Mouse (Mus musculus) CH12.LX (cell line): ENCODE measurements around the gene Cadm2. TPM values are rescaled to one million over a fixed set of nuclear protein-coding genes. Genes with fewer than 3 reads are reported as not detected.

ENCODE experiments used
- DNase-seq: peaks from one replicate; pipeline ENCODE4 v3.0.0-alpha.2; 2013; ENCODE audit errors: extremely low read depth
- H3K27ac ChIP-seq: 2 replicates; pipeline ENCODE4 v1.5.1; 2012; ENCODE audit warnings: low read depth, mild to moderate bottlenecking, control low read depth, moderate library complexity; ENCODE audit not compliant: insufficient read depth
- H3K27me3 ChIP-seq: replicated peaks from 2 replicates; pipeline ENCODE3; 2012; ENCODE audit warnings: inconsistent platforms
- H3K36me3 ChIP-seq, 2 experiments: replicated peaks in 1 of 2; 2 replicates each; pipeline versions ENCODE3 to v1.6.1; 2012; ENCODE audit warnings: inconsistent platforms in 1 of 2, low read length in 1 of 2, mild to moderate bottlenecking in 1 of 2, mixed read lengths in 1 of 2, moderate library complexity in 1 of 2; ENCODE audit not compliant: control insufficient read depth in 1 of 2, insufficient read depth in 1 of 2
- H3K4me1 ChIP-seq, 2 experiments: 2 replicates each; pipeline ENCODE4 v1.6.1; 2012; ENCODE audit warnings: inconsistent platforms in 1 of 2, moderate library complexity in 1 of 2; ENCODE audit not compliant: insufficient read depth in 2 of 2, control insufficient read depth in 1 of 2
- H3K4me2 ChIP-seq: 2 replicates; pipeline ENCODE4 v1.6.1; 2012; ENCODE audit warnings: low read depth, mild to moderate bottlenecking, control low read depth; ENCODE audit not compliant: poor library complexity, insufficient read depth, severe bottlenecking
- H3K4me3 ChIP-seq, 3 experiments: fragments of 150-350 bp in 1 of 3; sonication (generic) in 1 of 3; replicated peaks in 1 of 3; 2 replicates each; pipeline versions ENCODE3 to v1.5.1; 2011 to 2012; ENCODE audit warnings: low read depth in 2 of 3, low read length in 2 of 3, mild to moderate bottlenecking in 2 of 3, moderate library complexity in 2 of 3, control low read depth in 1 of 3, improper control_type of control experiment in 1 of 3, inconsistent platforms in 1 of 3, mixed read lengths in 1 of 3; ENCODE audit not compliant: poor library complexity in 1 of 3
- H3K79me2 ChIP-seq: replicated peaks from 2 replicates; pipeline ENCODE4 v1.6.1; 2012; ENCODE audit warnings: mild to moderate bottlenecking, moderate library complexity; ENCODE audit not compliant: control insufficient read depth, poor library complexity, insufficient read depth, severe bottlenecking; ENCODE audit errors: extremely low read depth
- H3K9ac ChIP-seq: 2 replicates; pipeline ENCODE4 v1.6.1; 2012; ENCODE audit warnings: low read depth, mild to moderate bottlenecking, control low read depth, moderate library complexity; ENCODE audit not compliant: insufficient read depth
- H3K9me3 ChIP-seq: replicated peaks from 2 replicates; pipeline ENCODE3; 2012; ENCODE audit warnings: low read length, inconsistent platforms, mixed read lengths
- CHD1 ChIP-seq: IDR thresholded peaks from 2 replicates; pipeline ENCODE4 v1.6.1; 2012; ENCODE audit warnings: low read depth, low read length, improper control_type of control experiment, inconsistent platforms
- CHD2 ChIP-seq: IDR thresholded peaks from 2 replicates; pipeline ENCODE4 v1.6.1; 2011; ENCODE audit warnings: low read length, improper control_type of control experiment
- CTCF ChIP-seq, 2 experiments: IDR thresholded peaks in 1 of 2; conservative IDR thresholded peaks in 1 of 2; 2 replicates each; pipeline ENCODE4 v1.5.1; 2011 to 2012; ENCODE audit warnings: low read depth in 2 of 2, low read length in 2 of 2, improper control_type of control experiment in 1 of 2, inconsistent platforms in 1 of 2, mild to moderate bottlenecking in 1 of 2, moderate library complexity in 1 of 2
- EP300 ChIP-seq: IDR thresholded peaks from 2 replicates; pipeline ENCODE4 v1.6.1; 2011; ENCODE audit warnings: low read length, improper control_type of control experiment
- ETS1 ChIP-seq: conservative IDR thresholded peaks from 2 replicates; pipeline ENCODE4 v1.6.1; 2012; ENCODE audit warnings: low read depth, mild to moderate bottlenecking, inconsistent platforms, low read length, improper control_type of control experiment, moderate library complexity
- IRF4 ChIP-seq: IDR thresholded peaks from 2 replicates; pipeline ENCODE4 v1.6.1; 2014; ENCODE audit warnings: low read depth, mild to moderate bottlenecking, inconsistent platforms, low read length, improper control_type of control experiment
- JUN ChIP-seq: IDR thresholded peaks from 2 replicates; pipeline ENCODE4 v1.6.1; 2011; ENCODE audit warnings: low read depth, mild to moderate bottlenecking, low read length, improper control_type of control experiment, moderate library complexity; ENCODE audit not compliant: insufficient read depth
- MAZ ChIP-seq: IDR thresholded peaks from 2 replicates; pipeline ENCODE4 v1.6.1; 2012; ENCODE audit warnings: low read depth, mild to moderate bottlenecking, inconsistent platforms, low read length, improper control_type of control experiment, moderate library complexity
- MXI1 ChIP-seq: IDR thresholded peaks from 2 replicates; pipeline ENCODE4 v1.6.1; 2011; ENCODE audit warnings: mild to moderate bottlenecking, low read depth, low read length, improper control_type of control experiment
- NRF1 ChIP-seq: IDR thresholded peaks from 2 replicates; pipeline ENCODE4 v1.6.1; 2014; ENCODE audit warnings: low read depth, mild to moderate bottlenecking, inconsistent platforms, low read length, improper control_type of control experiment, moderate library complexity
- POLR2A ChIP-seq: IDR thresholded peaks from 2 replicates; pipeline ENCODE4 v1.6.1; 2011; ENCODE audit warnings: low read depth, mild to moderate bottlenecking, improper control_type of control experiment, low read length
- RCOR1 ChIP-seq: conservative IDR thresholded peaks from 2 replicates; pipeline ENCODE4 v1.6.1; 2012; ENCODE audit warnings: low read depth, mild to moderate bottlenecking, inconsistent platforms, low read length, improper control_type of control experiment
- SMC3 ChIP-seq: IDR thresholded peaks from 2 replicates; pipeline ENCODE4 v1.6.1; 2011; ENCODE audit warnings: low read depth, low read length, improper control_type of control experiment
- TBP ChIP-seq: conservative IDR thresholded peaks from 2 replicates; pipeline ENCODE4 v1.6.1; 2011; ENCODE audit warnings: low read depth, low read length, improper control_type of control experiment
- USF2 ChIP-seq: conservative IDR thresholded peaks from 2 replicates; pipeline ENCODE4 v1.6.1; 2011; ENCODE audit warnings: low read depth, low read length, improper control_type of control experiment
- ZC3H11A ChIP-seq: IDR thresholded peaks from 2 replicates; pipeline ENCODE4 v1.6.1; 2012; ENCODE audit warnings: low read depth, mild to moderate bottlenecking, inconsistent platforms, low read length, improper control_type of control experiment
- ZMIZ1 ChIP-seq: IDR thresholded peaks from 2 replicates; pipeline ENCODE4 v1.6.1; 2012; ENCODE audit warnings: low read depth, mild to moderate bottlenecking, inconsistent platforms, low read length, improper control_type of control experiment
- ZNF384 ChIP-seq: IDR thresholded peaks from 2 replicates; pipeline ENCODE4 v1.6.1; 2012; ENCODE audit warnings: low read depth, low read length, improper control_type of control experiment, inconsistent platforms
- dilution Hi-C: fragments of 300-500 bp; cut with MboI; formaldehyde crosslinking; loops from 2 replicates; pipeline ENCODE4 v1.14.3; 2020; ENCODE audit warnings: low sequenced_read_pairs; ENCODE audit not compliant: extremely low pct_unique_long_range_greater_than_20kb, extremely low pct_ligation_motif_present
- in situ Hi-C: fragments of 300-500 bp; cut with MboI; formaldehyde crosslinking; loops from 3 replicates; pipeline ENCODE4 v1.14.3; 2019; ENCODE audit warnings: low sequenced_read_pairs, low pct_ligation_motif_present, low pct_unique_long_range_greater_than_20kb, mixed read lengths
- polyA plus RNA-seq: library from polyadenylated mRNA; unstranded; fragments of >175 nt; gene quantifications from 2 replicates; pipeline ENCODE4 v1.2.1, GENCODE M21; 2012; ENCODE audit warnings: low read depth; ENCODE audit not compliant: insufficient read length
- total RNA-seq, 2 experiments: library from RNA; depleted of rRNA; stranded (reverse); fragments of 300-350 nt in 1 of 2; fragments of >200 nt in 1 of 2; gene quantifications; 2 replicates each; pipeline ENCODE4 v1.2.3; 2012 to 2014

Gene Cadm2
- total and polyA plus RNA-seq, 3 experiments = not detected

GRCm38 (mm10) chr16:67605661-67606060 lies 15.0 kb downstream of the Cadm2 start:
- TF ChIP-seq CHD1 (no peak), JUN (no peak)
- DNase-seq = no peak
- Histone ChIP-seq H3K9me3 (peaks cover 34% of the 10 kb centered on the region), H3K4me2 (no peak overlapping the region), H3K27me3 (no peaks in the 10 kb centered on the region), H3K4me1 (no peaks in the 10 kb centered on the region), H3K4me3 (no peak overlapping the region), H3K9ac (no peak overlapping the region), H3K27ac (no peak overlapping the region), H3K36me3 (no peaks in the 10 kb centered on the region), H3K79me2 (no peaks in the 10 kb centered on the region)
- in situ Hi-C loops = no loop called here
- dilution Hi-C loops = no loop called here

- dilution Hi-C loops (no loop called here), in situ Hi-C loops (no loop called here)
- H3K9ac ChIP-seq = no peak overlapping the region
- H3K79me2 ChIP-seq = no peaks in the 10 kb centered on the region
- no peaks in the 10 kb centered on the region for H3K36me3 ChIP-seq
- peaks cover 37% of the 10 kb centered on the region for H3K9me3 ChIP-seq
- H3K4me2 ChIP-seq = no peak overlapping the region
- no peaks in the 10 kb centered on the region for H3K27me3 ChIP-seq
- no peak for TF ChIP-seq CHD2
- TF ChIP-seq MAZ = no peak
- TF ChIP-seq ZNF384 = no peak
- TF ChIP-seq SMC3 = no peak
- no peak for TF ChIP-seq IRF4
- TF ChIP-seq ETS1 = no peak
- TF ChIP-seq USF2 = no peak
- TF ChIP-seq JUN = no peak
- no peak for TF ChIP-seq ZMIZ1
- TF ChIP-seq RCOR1 = no peak
- TF ChIP-seq ZC3H11A = no peak
- no peak for TF ChIP-seq TBP
- TF ChIP-seq CTCF (conservative IDR thresholded peaks at IDR 0.05 in 1 of 2, IDR thresholded peaks at IDR 0.05 in 1 of 2; ENCODE audit: low read depth in 2 of 2, low read length in 2 of 2) = no peak
- no peaks in the 10 kb centered on the region for H3K4me1 ChIP-seq
- H3K4me3 ChIP-seq = no peak overlapping the region
- DNase-seq = no peak
- H3K27ac ChIP-seq = no peak overlapping the region
Measured at GRCm38 (mm10) chr16:67599981-67600380, 20.7 kb downstream of the Cadm2 start.

GRCm38 (mm10) chr16:67598841-67599240 lies 21.9 kb downstream of the Cadm2 start:
- no peaks in the 10 kb centered on the region for H3K4me1 ChIP-seq
- dilution Hi-C loops = no loop called here
- no peak overlapping the region for H3K9ac ChIP-seq
- no peaks in the 10 kb centered on the region for H3K27me3 ChIP-seq
- in situ Hi-C loops = no loop called here
- no peak overlapping the region for H3K27ac ChIP-seq
- H3K9me3 ChIP-seq = peaks cover 39% of the 10 kb centered on the region
- H3K4me3 ChIP-seq = no peak overlapping the region
- no peak for TF ChIP-seq MXI1
- TF ChIP-seq POLR2A = no peak
- TF ChIP-seq NRF1 = no peak
- TF ChIP-seq EP300 = no peak
- DNase-seq = no peak
- no peak overlapping the region for H3K4me2 ChIP-seq
- H3K79me2 ChIP-seq = no peaks in the 10 kb centered on the region
- no peaks in the 10 kb centered on the region for H3K36me3 ChIP-seq
